8 mouse cellular contexts compared by ENCODE assay signal in genomic region chr10:76031511-76032401, GRCm38 (mm10). TPM values are rescaled to one million over a fixed set of nuclear protein-coding genes. Genes with fewer than 3 reads are reported as not detected.
A peak's percentile ranks its signal among the peaks of the same experiment; 100 is the strongest.
DNase-seq lines count a peak whose midpoint lies in the region; ATAC-seq and TF ChIP-seq lines count a peak whose summit lies in the region.

No protein-coding gene starts in this region.

- WGBS in kidney, postnatal 0 days, result 51% methylated on average over 14 of the region's 14 CpGs
- 56% methylated on average over 14 of the region's 14 CpGs for WGBS in forebrain, embryonic 13.5 days
- WGBS in limb, embryonic 13.5 days, result 49% methylated on average over 14 of the region's 14 CpGs
- WGBS in midbrain, postnatal 0 days, result 53% methylated on average over 14 of the region's 14 CpGs

- H3K9me3 ChIP-seq in kidney, postnatal 0 days (replicated peaks; ENCODE audit: low read length), result no peaks in the 10 kb centered on the region
- H3K9me3 ChIP-seq in forebrain, embryonic 13.5 days (replicated peaks), result no peaks in the 10 kb centered on the region
- no peaks in the 10 kb centered on the region for H3K9me3 ChIP-seq in limb, embryonic 13.5 days
- H3K9me3 ChIP-seq in midbrain, postnatal 0 days (ENCODE audit: low read length), result no peaks in the 10 kb centered on the region

- H3K27ac ChIP-seq in kidney, postnatal 0 days, result peak overlapping the region; percentile 58
- peak overlapping the region; percentile 49 for H3K27ac ChIP-seq in forebrain, embryonic 13.5 days
- no peak overlapping the region; the same call in 1 of the 2 replicates for H3K27ac ChIP-seq in limb, embryonic 13.5 days
- peak overlapping the region; percentile 79 for H3K27ac ChIP-seq in midbrain, postnatal 0 days (ENCODE audit: low read depth, low read length)

- peak overlapping the region; percentile 84 for H3K4me3 ChIP-seq in kidney, postnatal 0 days (replicated peaks; ENCODE audit: low read depth, low read length)
- peak overlapping the region; percentile 90 for H3K4me3 ChIP-seq in forebrain, embryonic 13.5 days
- H3K4me3 ChIP-seq in limb, embryonic 13.5 days, result peak overlapping the region; percentile 88
- H3K4me3 ChIP-seq in midbrain, postnatal 0 days (ENCODE audit: low read depth, low read length), result peak overlapping the region; percentile 88

- peak overlapping the region; percentile 91 for H3K4me2 ChIP-seq in kidney, postnatal 0 days (ENCODE audit: low read length)
- H3K4me2 ChIP-seq in forebrain, embryonic 13.5 days, result peak overlapping the region; percentile 78
- peak overlapping the region; percentile 78 for H3K4me2 ChIP-seq in limb, embryonic 13.5 days (replicated peaks)
- peak overlapping the region; percentile 79 for H3K4me2 ChIP-seq in midbrain, postnatal 0 days (ENCODE audit: low read depth, low read length, poor library complexity, severe bottlenecking)

- TF ChIP-seq CTCF in kidney, postnatal 0 days (IDR thresholded peaks at IDR 0.05; ENCODE audit: low read depth), result no peak
- no peak for TF ChIP-seq CTCF in midbrain, postnatal 0 days (IDR thresholded peaks at IDR 0.05)

- H3K36me3 ChIP-seq in kidney, postnatal 0 days (ENCODE audit: insufficient read depth, low read length), result no peaks in the 10 kb centered on the region
- H3K36me3 ChIP-seq in forebrain, embryonic 13.5 days (ENCODE audit: poor library complexity, severe bottlenecking), result peaks cover 9% of the 10 kb centered on the region
- peaks cover 19% of the 10 kb centered on the region for H3K36me3 ChIP-seq in limb, embryonic 13.5 days
- 0 out of 2 replicates have a peak, but pooled peaks cover 3% of the 10 kb centered on the region for H3K36me3 ChIP-seq in midbrain, postnatal 0 days (ENCODE audit: insufficient read depth, low read length)

- H3K27me3 ChIP-seq in kidney, postnatal 0 days (ENCODE audit: insufficient read depth, low read length), result no peaks in the 10 kb centered on the region
- no peaks in the 10 kb centered on the region for H3K27me3 ChIP-seq in forebrain, embryonic 13.5 days
- no peaks in the 10 kb centered on the region for H3K27me3 ChIP-seq in limb, embryonic 13.5 days
- H3K27me3 ChIP-seq in midbrain, postnatal 0 days (ENCODE audit: insufficient read depth, low read length), result no peaks in the 10 kb centered on the region

- H3K4me1 ChIP-seq in kidney, postnatal 0 days (replicated peaks; ENCODE audit: insufficient read depth, low read length), result no peaks in the 10 kb centered on the region
- H3K4me1 ChIP-seq in forebrain, embryonic 13.5 days, result peaks cover 14% of the 10 kb centered on the region
- H3K4me1 ChIP-seq in limb, embryonic 13.5 days, result peaks cover 11% of the 10 kb centered on the region; the same call in 1 of the 2 replicates
- H3K4me1 ChIP-seq in midbrain, postnatal 0 days (ENCODE audit: insufficient read depth, low read length), result no peaks in the 10 kb centered on the region

- H3K9ac ChIP-seq in kidney, postnatal 0 days (ENCODE audit: low read depth, low read length), result peak overlapping the region; percentile 36; the same call in 1 of the 2 replicates
- H3K9ac ChIP-seq in forebrain, embryonic 13.5 days, result peak overlapping the region; percentile 94
- peak overlapping the region; percentile 95; the same call in 1 of the 2 replicates for H3K9ac ChIP-seq in limb, embryonic 13.5 days
- peak overlapping the region; percentile 87 for H3K9ac ChIP-seq in midbrain, postnatal 0 days (replicated peaks; ENCODE audit: low read length, poor library complexity, severe bottlenecking)

- no peak for ATAC-seq in kidney, postnatal 0 days (replicated peaks; ENCODE audit: low FRiP score, low read depth)
- ATAC-seq in forebrain, embryonic 13.5 days, result no peak; the same call in 1 of the 2 replicates
- ATAC-seq in limb, embryonic 13.5 days (ENCODE audit: low FRiP score, low read depth), result no peak; the same call in 1 of the 2 replicates
- peak; percentile 74 for ATAC-seq in midbrain, postnatal 0 days (ENCODE audit: low FRiP score)
- no peak for ATAC-seq in granulocyte monocyte progenitor cell, adult 5-6 weeks (replicated peaks; ENCODE audit: poor library complexity, severe bottlenecking)

- DNase-seq in kidney, postnatal 0 days (ENCODE audit: low spot score), result no peak
- no peak for DNase-seq in kidney, adult 11 months
- DNase-seq in brain, embryonic 18.5 days (ENCODE audit: low read depth, low spot score), result peak; percentile 1
- DNase-seq in midbrain, postnatal 0 days (ENCODE audit: low spot score), result no peak
- DNase-seq in adrenal gland, adult 2 months, result no peak

RNA-seq across cellular contexts. Expression of gene Zfp280b, which starts 0.7 kb away (rescaled TPM):
- polyA plus RNA-seq in kidney, postnatal 0 days (2015; fragmentation: Nextera tagmentation; extraction: Ambion mirVana), result 12.4 and 15.1 TPM in 2 replicates
- 15.7 and 16.1 TPM in 2 replicates for polyA plus RNA-seq in forebrain, embryonic 13.5 days (2015; fragmentation: Nextera tagmentation; extraction: Ambion mirVana)
- 22.1 and 22.5 TPM in 2 replicates for polyA plus RNA-seq in limb, embryonic 13.5 days (2015; fragmentation: Nextera tagmentation; extraction: Ambion mirVana)
- total RNA-seq in midbrain, postnatal 0 days (2014; rRNA removed), result 9.1 and 9.8 TPM in 2 replicates
- 8.8 and 12.5 TPM in 2 replicates for polyA plus RNA-seq in midbrain, postnatal 0 days (2015; fragmentation: Nextera tagmentation; extraction: Ambion mirVana)
- total RNA-seq in granulocyte monocyte progenitor cell, adult 5-6 weeks (2014; fragmentation: Nextera tagmentation), result 5.7 and 25.2 TPM in 2 replicates
- total RNA-seq in granulocyte monocyte progenitor cell, adult 5-6 weeks (2017), result 7.8 and 22.6 TPM in 2 replicates
- 1 to 10 TPM; 5.8 to 9.9 TPM for total RNA-seq in adrenal gland, adult 2 months (2021)
- 3.5 and 3.8 TPM in 2 replicates for polyA plus RNA-seq in adrenal gland, adult 2 months (2012; rRNA removed)

Comparison
In these comparisons a context has a peak if more than half of its experiments do, and no peak if none do; other contexts are left out.
1. H3K9ac ChIP-seq: peak in every context shown above with its lines; median percentile 95 in limb, embryonic 13.5 days; 94 in forebrain, embryonic 13.5 days; 87 in midbrain, postnatal 0 days; 36 in kidney, postnatal 0 days.